In genomic region chr4:144929811-144930221, GRCm38 (mm10) we compare ENCODE assay signal across 9 mouse cellular contexts. TPM values are rescaled to one million over a fixed set of nuclear protein-coding genes. Genes with fewer than 3 reads are reported as not detected.
A peak's percentile ranks its signal among the peaks of the same experiment; 100 is the strongest.
DNase-seq lines count a peak whose midpoint lies in the region; ATAC-seq and TF ChIP-seq lines count a peak whose summit lies in the region.
"Had no signal": no experiment of that assay in that cellular context is flagged by ENCODE, and none has a peak within 500 bp of the region (broad histone marks: within the 10 kb centered on the region; RNA-seq: fewer than 3 reads in every experiment).

No protein-coding gene starts in this region.

- H3K27ac ChIP-seq in embryonic facial prominence, embryonic 14.5 days (replicated peaks; ENCODE audit: low read depth, low read length): peak overlapping the region; percentile 76
- H3K27ac ChIP-seq in heart, embryonic 12.5 days (ENCODE audit: poor library complexity, severe bottlenecking): peak overlapping the region; percentile 79
- peak overlapping the region; percentile 88 for H3K27ac ChIP-seq in lung, postnatal 0 days (ENCODE audit: low read length)
- H3K27ac ChIP-seq in stomach, embryonic 14.5 days (ENCODE audit: low read length): peak overlapping the region; percentile 78
- H3K27ac ChIP-seq: liver, embryonic 14.5 days had no signal

- 95% methylated on average over 1 of the region's 1 CpGs for WGBS in embryonic facial prominence, embryonic 14.5 days
- 47% methylated on average over 1 of the region's 1 CpGs for WGBS in heart, embryonic 12.5 days
- WGBS in lung, postnatal 0 days: 43% methylated on average over 1 of the region's 1 CpGs
- 96% methylated on average over 1 of the region's 1 CpGs for WGBS in stomach, embryonic 14.5 days

- H3K4me3 ChIP-seq in embryonic facial prominence, embryonic 14.5 days (ENCODE audit: low read depth, low read length): no peak overlapping the region
- no peak overlapping the region for H3K4me3 ChIP-seq in heart, embryonic 12.5 days
- H3K4me3 ChIP-seq in lung, postnatal 0 days (ENCODE audit: low read depth, low read length): no peak overlapping the region
- no peak overlapping the region for H3K4me3 ChIP-seq in stomach, embryonic 14.5 days (ENCODE audit: low read depth, low read length)

- no peaks in the 10 kb centered on the region for H3K9me3 ChIP-seq in embryonic facial prominence, embryonic 14.5 days (ENCODE audit: control insufficient read depth, low read length)
- 0 out of 2 replicates have a peak, but pooled peaks cover 3% of the 10 kb centered on the region for H3K9me3 ChIP-seq in heart, embryonic 12.5 days (replicated peaks)
- no peaks in the 10 kb centered on the region; the same call in 1 of the 2 replicates for H3K9me3 ChIP-seq in lung, postnatal 0 days (ENCODE audit: low read length)
- no peaks in the 10 kb centered on the region for H3K9me3 ChIP-seq in stomach, embryonic 14.5 days (ENCODE audit: control insufficient read depth, low read depth, low read length)

- H3K36me3 ChIP-seq in embryonic facial prominence, embryonic 14.5 days (ENCODE audit: control insufficient read depth, insufficient read depth, low read length): peaks cover 11% of the 10 kb centered on the region
- H3K36me3 ChIP-seq in heart, embryonic 12.5 days: peaks cover 12% of the 10 kb centered on the region
- H3K36me3 ChIP-seq in lung, postnatal 0 days (ENCODE audit: insufficient read depth, low read length): peaks cover 11% of the 10 kb centered on the region; the same call in 1 of the 2 replicates
- peaks cover 13% of the 10 kb centered on the region for H3K36me3 ChIP-seq in stomach, embryonic 14.5 days (ENCODE audit: control insufficient read depth, insufficient read depth, low read length)

- TF ChIP-seq EP300 in lung, postnatal 0 days (IDR thresholded peaks at IDR 0.05): peak; percentile 90

- ATAC-seq in embryonic facial prominence, embryonic 14.5 days (ENCODE audit: low read depth): no peak
- no peak for ATAC-seq in heart, embryonic 12.5 days (ENCODE audit: insufficient number of reproducible peaks, low FRiP score)
- peak; percentile 68 for ATAC-seq in lung, postnatal 0 days
- ATAC-seq in stomach, embryonic 14.5 days (ENCODE audit: insufficient number of reproducible peaks, insufficient read depth, low FRiP score, low read depth): no peak

- no peak overlapping the region for H3K9ac ChIP-seq in embryonic facial prominence, embryonic 14.5 days (ENCODE audit: low read depth, low read length)
- H3K9ac ChIP-seq in heart, embryonic 12.5 days: peak overlapping the region; percentile 57; the same call in 1 of the 2 replicates
- H3K9ac ChIP-seq in lung, postnatal 0 days (replicated peaks; ENCODE audit: low read depth): no peak overlapping the region
- H3K9ac ChIP-seq in stomach, embryonic 14.5 days (replicated peaks; ENCODE audit: low read depth, low read length): no peak overlapping the region
- H3K9ac ChIP-seq: liver, embryonic 14.5 days had no signal

- H3K27me3 ChIP-seq in embryonic facial prominence, embryonic 14.5 days (replicated peaks; ENCODE audit: control insufficient read depth, insufficient read depth, low read length): no peaks in the 10 kb centered on the region
- peaks cover 8% of the 10 kb centered on the region for H3K27me3 ChIP-seq in heart, embryonic 12.5 days (replicated peaks)
- no peaks in the 10 kb centered on the region for H3K27me3 ChIP-seq in lung, postnatal 0 days (replicated peaks; ENCODE audit: insufficient read depth, low read length)
- no peaks in the 10 kb centered on the region for H3K27me3 ChIP-seq in stomach, embryonic 14.5 days (ENCODE audit: control insufficient read depth, insufficient read depth, low read length)

- TF ChIP-seq CTCF in lung, postnatal 0 days (IDR thresholded peaks at IDR 0.05): peak; percentile 4; the same call in 1 of the 2 replicates

- peak overlapping the region; percentile 6; the same call in 1 of the 2 replicates for H3K4me2 ChIP-seq in embryonic facial prominence, embryonic 14.5 days (ENCODE audit: low read depth, low read length)
- 0 out of 2 replicates have a peak overlapping the region, but pooled peaks have one; percentile 2 for H3K4me2 ChIP-seq in heart, embryonic 12.5 days
- H3K4me2 ChIP-seq in lung, postnatal 0 days (replicated peaks; ENCODE audit: low read depth, low read length): no peak overlapping the region
- H3K4me2 ChIP-seq in stomach, embryonic 14.5 days (replicated peaks; ENCODE audit: low read depth, low read length): no peak overlapping the region

- H3K4me1 ChIP-seq in embryonic facial prominence, embryonic 14.5 days (ENCODE audit: control insufficient read depth, insufficient read depth, low read length): peaks cover 14% of the 10 kb centered on the region
- H3K4me1 ChIP-seq in heart, embryonic 12.5 days (replicated peaks): peaks cover 21% of the 10 kb centered on the region
- H3K4me1 ChIP-seq in lung, postnatal 0 days (ENCODE audit: insufficient read depth, low read depth, low read length): peaks cover 21% of the 10 kb centered on the region; the same call in 1 of the 2 replicates
- H3K4me1 ChIP-seq in stomach, embryonic 14.5 days (ENCODE audit: control insufficient read depth, insufficient read depth, low read length): peaks cover 15% of the 10 kb centered on the region

- DNase-seq in retina, postnatal 1 day: peak; percentile 22
- DNase-seq in retina, embryonic 14.5 days (ENCODE audit: low spot score): no peak
- DNase-seq in embryonic facial prominence, embryonic 14.5 days (ENCODE audit: low spot score): peak; percentile 65
- peak; percentile 92 for DNase-seq in kidney, postnatal 14 days
- DNase-seq in lung, postnatal 0 days (ENCODE audit: low spot score): peak; percentile 88
- no peak for DNase-seq in thymus, postnatal 14 days

RNA-seq across cellular contexts. Expression of gene Dhrs3, which starts 37.2 kb away (rescaled TPM):
- polyA plus RNA-seq in embryonic facial prominence, embryonic 14.5 days (2014; fragmentation: Nextera tagmentation; extraction: Ambion mirVana): 66.8 and 67.4 TPM in 2 replicates
- polyA plus RNA-seq in heart, embryonic 12.5 days (2016; fragmentation: Nextera tagmentation; extraction: Ambion mirVana): 28.4 and 30.0 TPM in 2 replicates
- polyA plus RNA-seq in lung, postnatal 0 days (2015; fragmentation: Nextera tagmentation; extraction: Ambion mirVana): 177 and 229 TPM in 2 replicates
- polyA plus RNA-seq in stomach, embryonic 14.5 days (2014; fragmentation: Nextera tagmentation; extraction: Ambion mirVana): 128 and 143 TPM in 2 replicates

Comparison
In these comparisons a context has a peak if more than half of its experiments do, and no peak if none do; other contexts are left out.
1. DNase-seq: peak in retina, postnatal 1 day (single experiment), embryonic facial prominence, embryonic 14.5 days (single experiment), kidney, postnatal 14 days (single experiment) and lung, postnatal 0 days (single experiment); none in retina, embryonic 14.5 days (single experiment) and thymus, postnatal 14 days (single experiment).
2. H3K4me2 ChIP-seq: peak in embryonic facial prominence, embryonic 14.5 days (single experiment) and heart, embryonic 12.5 days (single experiment); none in lung, postnatal 0 days (single experiment) and stomach, embryonic 14.5 days (single experiment).
3. Peak in every context shown above with its lines, with median percentiles within 50 percentile points of each other: H3K27ac ChIP-seq.